Mouse (Mus musculus) lung, postnatal 0 days (tissue): ENCODE data around the gene Chrna1. TPM values are rescaled to one million over a fixed set of nuclear protein-coding genes. Genes with fewer than 3 reads are reported as not detected.

ENCODE experiments used
- ATAC-seq: fragments of 200-750 bp; cut with Nextera tagmentation; 2 replicates; pipeline ENCODE4 v1.8.0; 2017; ENCODE audit warnings: moderate library complexity
- DNase-seq: peaks from one replicate; pipeline ENCODE4 v3.0.0-alpha.2; 2016; ENCODE audit warnings: low spot score
- H3K27ac ChIP-seq: fragments of 300-500 bp; sonication (generic); 2 replicates; pipeline ENCODE4 v1.5.1; 2014; ENCODE audit warnings: antibody characterized with exemption, mild to moderate bottlenecking, low read length, mixed read lengths
- H3K27me3 ChIP-seq: fragments of 300-500 bp; sonication (generic); replicated peaks from 2 replicates; pipeline ENCODE4 v1.6.1; 2014; ENCODE audit warnings: low read length, mixed read lengths; ENCODE audit not compliant: insufficient read depth
- H3K36me3 ChIP-seq: fragments of 300-500 bp; sonication (generic); 2 replicates; pipeline ENCODE4 v1.6.1; 2014; ENCODE audit warnings: low read length, mixed read lengths; ENCODE audit not compliant: insufficient read depth
- H3K4me1 ChIP-seq: fragments of 300-500 bp; sonication (generic); 2 replicates; pipeline ENCODE4 v1.6.1; 2014; ENCODE audit warnings: antibody characterized with exemption, low read depth, low read length, mixed read lengths; ENCODE audit not compliant: insufficient read depth
- H3K4me2 ChIP-seq: fragments of 300-500 bp; sonication (generic); replicated peaks from 2 replicates; pipeline ENCODE4 v1.6.1; 2014; ENCODE audit warnings: low read depth, mild to moderate bottlenecking, low read length, moderate library complexity, mixed read lengths
- H3K4me3 ChIP-seq: fragments of 300-500 bp; sonication (generic); 2 replicates; pipeline ENCODE4 v1.5.1; 2014; ENCODE audit warnings: low read depth, low read length
- H3K9ac ChIP-seq: fragments of 300-500 bp; sonication (generic); replicated peaks from 2 replicates; pipeline ENCODE4 v1.6.1; 2014; ENCODE audit warnings: low read depth, mild to moderate bottlenecking
- H3K9me3 ChIP-seq: fragments of 300-500 bp; sonication (generic); 2 replicates; pipeline ENCODE4 v1.6.1; 2016; ENCODE audit warnings: low read length, mixed read lengths
- CTCF ChIP-seq: IDR thresholded peaks from 2 replicates; pipeline ENCODE4 v1.5.1; 2016; ENCODE audit warnings: antibody characterized with exemption, mild to moderate bottlenecking
- EP300 ChIP-seq: IDR thresholded peaks from 2 replicates; pipeline ENCODE4 v1.6.1; 2016; ENCODE audit warnings: antibody characterized with exemption, mild to moderate bottlenecking, control low read depth
- WGBS: fragments of 180-500 bp; shearing (Covaris S2); extraction: QIAGEN DNeasy Blood & Tissue Kit; methylation state at CpG from one replicate; pipeline ENCODE4 v1.1.7; 2014; 5-methylcytosine and 5-hydroxymethylcytosine counted together
- polyA plus RNA-seq: library from polyadenylated mRNA; unstranded; fragments of >200 nt; fragmentation: Nextera tagmentation; extraction: Ambion mirVana; gene quantifications from 2 replicates; pipeline ENCODE4 v1.2.1, GENCODE M21; 2015

Chrna1 gene
- polyA plus RNA-seq, 1 experiment from 2014 or later = 0.12 TPM

DNA sequence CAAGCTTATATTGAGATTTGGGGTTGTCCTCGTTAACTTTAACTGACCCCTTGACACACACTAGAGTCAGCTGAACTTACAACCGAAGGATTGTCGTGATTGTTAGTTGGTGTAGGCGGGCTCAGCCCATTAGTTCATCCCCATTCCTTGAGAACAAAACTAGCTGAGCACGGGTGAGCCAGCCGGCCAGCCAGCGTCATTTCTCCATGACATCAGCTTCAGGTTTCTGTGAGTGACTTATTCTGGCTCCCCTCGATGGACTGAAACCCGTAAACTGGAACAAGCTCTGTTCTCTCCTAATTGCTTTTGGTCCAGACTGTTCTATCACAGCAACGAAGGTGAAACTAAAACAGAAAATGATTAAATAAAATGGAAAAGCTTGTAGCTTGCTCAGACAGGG, 45.4 kb downstream of the Chrna1 start:
- DNase-seq (no peak), ATAC-seq (no peak)
- no peak overlapping the region for H3K4me3 ChIP-seq
- no peaks in the 10 kb centered on the region for H3K36me3 ChIP-seq
- H3K27me3 ChIP-seq = no peaks in the 10 kb centered on the region
- WGBS = 79% methylated on average over 10 of the region's 10 CpGs
- no peak overlapping the region for H3K27ac ChIP-seq
- no peaks in the 10 kb centered on the region for H3K9me3 ChIP-seq
- H3K4me1 ChIP-seq = no peaks in the 10 kb centered on the region
- no peak overlapping the region for H3K4me2 ChIP-seq
- TF ChIP-seq CTCF (no peak), EP300 (no peak)
- no peak overlapping the region for H3K9ac ChIP-seq

DNA sequence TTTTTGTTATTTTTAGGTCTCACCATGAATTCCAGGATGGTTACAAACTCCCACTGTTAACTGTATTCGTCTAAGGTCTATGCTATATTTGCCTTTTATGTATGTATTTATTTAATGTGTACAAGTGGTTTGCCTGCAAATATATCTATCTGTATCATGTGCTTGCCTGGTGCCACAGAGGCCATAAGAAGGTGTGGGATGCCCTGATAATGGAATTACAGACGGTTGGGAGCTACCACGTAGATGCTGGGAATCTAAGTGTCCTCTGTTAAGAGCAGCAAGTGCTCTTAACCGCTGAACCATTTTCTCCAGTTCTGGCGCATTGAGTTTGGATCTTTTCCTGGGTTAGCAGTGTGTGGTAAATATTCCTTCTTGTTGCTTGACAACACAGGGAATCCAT, 49.7 kb downstream of the Chrna1 start:
- DNase-seq = peak; percentile 29
- no peaks in the 10 kb centered on the region for H3K36me3 ChIP-seq
- WGBS = 60% methylated on average over 5 of the region's 5 CpGs
- ATAC-seq = no peak
- H3K27ac ChIP-seq = no peak overlapping the region
- no peak overlapping the region for H3K9ac ChIP-seq
- no peak overlapping the region for H3K4me2 ChIP-seq
- peaks cover 3% of the 10 kb centered on the region; the same call in 1 of the 2 replicates for H3K4me1 ChIP-seq
- no peak overlapping the region for H3K4me3 ChIP-seq
- TF ChIP-seq EP300 (no peak), CTCF (no peak)
- no peaks in the 10 kb centered on the region for H3K9me3 ChIP-seq
- H3K27me3 ChIP-seq = no peaks in the 10 kb centered on the region

DNA sequence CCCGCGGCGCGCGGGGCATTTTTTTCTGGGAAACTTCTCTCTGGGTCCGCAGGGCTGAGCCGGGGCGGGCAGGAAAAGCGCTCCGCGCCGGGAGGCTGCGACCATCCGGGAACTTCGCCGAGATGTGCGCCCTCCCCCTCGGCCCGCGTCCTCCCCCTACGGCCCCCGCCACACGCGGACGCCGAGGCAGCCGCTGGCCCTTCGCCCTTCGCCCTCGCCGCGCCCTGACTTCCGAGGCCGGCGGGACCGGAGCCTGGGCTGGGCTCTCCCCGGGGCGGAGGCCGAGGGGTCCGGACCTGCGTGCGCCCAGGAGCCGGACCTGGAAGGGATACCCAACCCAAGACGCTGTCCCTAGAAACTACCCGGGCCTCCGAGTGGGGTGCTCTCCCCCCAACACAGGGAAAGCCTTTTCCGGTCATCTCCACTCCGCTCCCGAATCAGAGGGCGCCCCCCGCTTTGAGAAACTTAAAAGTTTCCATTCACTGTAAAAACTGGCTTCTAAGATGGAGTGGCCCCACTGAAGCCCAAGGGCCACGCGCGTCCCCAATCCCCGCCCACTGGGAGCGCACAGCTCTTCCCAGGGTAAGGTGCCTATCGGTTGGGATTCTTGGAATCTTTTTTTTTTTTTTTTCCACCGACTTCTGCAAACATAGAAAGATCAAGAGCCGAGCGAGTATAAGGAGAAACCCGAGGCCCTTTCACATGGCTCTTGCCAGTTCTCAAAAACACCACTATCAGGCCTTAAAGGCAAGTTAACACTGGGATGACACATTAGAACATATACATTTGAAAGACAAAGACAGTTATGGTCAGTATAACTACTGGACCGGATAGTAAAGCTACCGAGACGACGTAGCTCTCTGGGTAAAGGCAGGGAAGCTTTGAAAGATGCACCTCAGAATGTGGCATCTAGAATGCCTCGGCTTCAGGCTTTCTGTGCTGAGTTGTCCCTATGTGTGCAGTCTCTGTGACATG, 50.5 kb downstream of the Chrna1 start, which contains the start of gene Wipf1:
Wipf1 (minus strand) TSS at position 379 of the 975 bp plus-strand sequence.
- peak within 1 kb of the TSS; percentile 88 for H3K27ac ChIP-seq
- no peaks in the 10 kb centered on the region for H3K27me3 ChIP-seq
- peak; percentile 70 for DNase-seq
- no peaks in the 10 kb centered on the region for H3K9me3 ChIP-seq
- 3% methylated on average over 42 of the region's 66 CpGs for WGBS
- peak; percentile 81 for ATAC-seq
- H3K9ac ChIP-seq = peak within 1 kb of the TSS; percentile 70
- no peak for TF ChIP-seq EP300
- TF ChIP-seq CTCF = no peak
- peaks cover 3% of the 10 kb centered on the region; the same call in 1 of the 2 replicates for H3K4me1 ChIP-seq
- peak within 1 kb of the TSS; percentile 84 for H3K4me3 ChIP-seq
- no peaks in the 10 kb centered on the region for H3K36me3 ChIP-seq
- peak within 1 kb of the TSS; percentile 90 for H3K4me2 ChIP-seq

DNA sequence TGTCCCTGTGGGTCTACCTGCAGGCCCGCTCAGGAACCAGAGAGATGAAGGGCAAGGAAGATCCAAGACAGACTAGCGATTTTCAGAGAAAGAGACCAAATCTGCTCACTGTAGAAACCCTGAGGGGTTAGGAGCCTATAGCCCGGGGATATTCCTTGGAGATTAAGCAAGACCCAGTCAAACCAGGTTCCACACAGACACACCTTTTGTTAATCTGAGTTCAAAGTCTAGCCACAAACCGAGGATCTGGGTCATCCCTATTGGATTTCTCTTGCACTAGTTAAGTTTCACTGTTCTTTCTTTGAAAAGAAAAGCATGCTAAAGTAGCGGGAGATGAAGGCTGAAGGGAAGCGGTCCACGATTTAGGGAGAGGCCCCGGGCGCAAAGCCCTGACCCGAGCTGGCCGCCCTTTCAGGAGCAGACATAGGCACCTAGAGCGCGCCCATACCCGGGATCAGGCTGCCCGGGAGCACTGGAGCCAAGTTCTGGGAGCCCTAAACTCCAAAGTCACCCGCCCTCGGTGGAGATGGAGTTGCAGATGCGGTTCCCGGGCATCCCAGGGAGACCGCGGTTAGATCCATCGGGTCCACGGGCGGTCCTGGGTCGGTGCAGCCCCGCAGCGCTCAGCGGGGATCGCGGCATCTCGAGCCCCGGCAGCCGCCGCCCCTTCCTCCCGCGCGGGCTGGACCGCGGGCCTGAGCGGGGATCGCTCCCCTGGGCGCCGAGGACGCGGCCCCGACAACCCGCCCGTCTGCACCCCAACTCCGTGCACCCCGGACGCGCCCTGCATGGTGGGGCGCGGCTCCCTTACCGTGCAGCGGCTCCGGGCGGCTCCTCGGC, 51.4 kb downstream of the Chrna1 start:
- H3K4me3 ChIP-seq = peak overlapping the region; percentile 84
- no peak for DNase-seq
- H3K9me3 ChIP-seq = no peaks in the 10 kb centered on the region
- peak overlapping the region; percentile 90 for H3K4me2 ChIP-seq
- H3K4me1 ChIP-seq = peaks cover 3% of the 10 kb centered on the region; the same call in 1 of the 2 replicates
- ATAC-seq = peak; percentile 50
- H3K27me3 ChIP-seq = no peaks in the 10 kb centered on the region
- peak overlapping the region; percentile 70 for H3K9ac ChIP-seq
- H3K36me3 ChIP-seq = no peaks in the 10 kb centered on the region
- TF ChIP-seq CTCF (no peak), EP300 (no peak)
- 3% methylated on average over 59 of the region's 59 CpGs for WGBS
- peak overlapping the region; percentile 88 for H3K27ac ChIP-seq

DNA sequence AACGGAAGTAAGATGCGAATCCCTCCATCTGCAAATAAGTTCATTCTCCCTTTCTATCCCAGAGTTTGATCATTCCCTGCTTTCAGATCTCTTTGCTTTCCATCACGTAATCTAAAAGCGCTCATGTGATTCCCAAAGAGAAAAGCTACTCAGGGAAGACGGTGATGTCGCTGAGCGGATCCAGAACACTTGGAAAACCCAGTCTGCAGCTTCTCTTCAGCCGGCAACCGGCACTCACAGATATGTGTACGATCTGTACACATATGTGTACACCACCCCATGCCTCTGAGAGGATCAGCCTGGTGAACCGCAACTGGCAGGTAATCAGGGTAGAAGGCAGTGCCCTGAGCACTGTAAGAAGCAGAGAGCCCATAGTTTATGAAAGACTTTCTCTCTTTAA, 52.2 kb downstream of the Chrna1 start:
- H3K4me1 ChIP-seq = peaks cover 3% of the 10 kb centered on the region; the same call in 1 of the 2 replicates
- 71% methylated on average over 11 of the region's 11 CpGs for WGBS
- no peaks in the 10 kb centered on the region for H3K27me3 ChIP-seq
- DNase-seq = no peak
- no peaks in the 10 kb centered on the region for H3K9me3 ChIP-seq
- TF ChIP-seq CTCF = no peak
- TF ChIP-seq EP300 = no peak
- H3K27ac ChIP-seq = no peak overlapping the region
- no peak overlapping the region for H3K9ac ChIP-seq
- H3K4me3 ChIP-seq = peak overlapping the region; percentile 84; the same call in 1 of the 2 replicates
- no peaks in the 10 kb centered on the region for H3K36me3 ChIP-seq
- no peak for ATAC-seq
- H3K4me2 ChIP-seq = peak overlapping the region; percentile 90

DNA sequence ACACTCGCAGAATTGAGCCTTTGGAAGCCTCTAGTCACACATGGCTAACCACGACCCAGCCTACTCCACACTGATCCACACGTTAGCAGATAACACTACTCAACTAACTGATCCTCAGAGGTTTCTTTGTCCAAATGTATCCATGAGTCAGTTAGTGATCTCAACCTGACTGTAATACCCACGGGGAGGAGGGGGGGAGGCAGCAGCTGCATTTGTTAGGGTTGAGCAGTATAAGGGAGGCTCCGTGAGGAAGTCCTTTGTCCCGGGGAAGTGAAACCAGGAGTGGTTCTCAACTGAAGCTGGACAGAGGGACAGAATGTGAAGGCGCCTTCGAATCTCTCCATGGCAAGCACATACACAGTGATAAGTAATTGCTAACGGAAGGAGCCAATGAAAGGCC, 53.4 kb downstream of the Chrna1 start:
- TF ChIP-seq EP300 (no peak), CTCF (no peak)
- ATAC-seq = peak; percentile 30
- Histone ChIP-seq H3K36me3 (no peaks in the 10 kb centered on the region), H3K27ac (peak overlapping the region; percentile 59), H3K9ac (no peak overlapping the region), H3K9me3 (no peaks in the 10 kb centered on the region), H3K4me2 (peak overlapping the region; percentile 22; the same call in 1 of the 2 replicates), H3K4me3 (no peak overlapping the region), H3K4me1 (peaks cover 10% of the 10 kb centered on the region; the same call in 1 of the 2 replicates), H3K27me3 (no peaks in the 10 kb centered on the region)
- 49% methylated on average over 9 of the region's 9 CpGs for WGBS
- DNase-seq = peak; percentile 55
